Mouse (Mus musculus): Measurements from ENCODE around the gene Abca7.

The Abca7 gene

GRCm38 (mm10) chr10:79995636-79996035, 658 bp upstream of the Abca7 start:
- DNase-seq, result no peak

DNA sequence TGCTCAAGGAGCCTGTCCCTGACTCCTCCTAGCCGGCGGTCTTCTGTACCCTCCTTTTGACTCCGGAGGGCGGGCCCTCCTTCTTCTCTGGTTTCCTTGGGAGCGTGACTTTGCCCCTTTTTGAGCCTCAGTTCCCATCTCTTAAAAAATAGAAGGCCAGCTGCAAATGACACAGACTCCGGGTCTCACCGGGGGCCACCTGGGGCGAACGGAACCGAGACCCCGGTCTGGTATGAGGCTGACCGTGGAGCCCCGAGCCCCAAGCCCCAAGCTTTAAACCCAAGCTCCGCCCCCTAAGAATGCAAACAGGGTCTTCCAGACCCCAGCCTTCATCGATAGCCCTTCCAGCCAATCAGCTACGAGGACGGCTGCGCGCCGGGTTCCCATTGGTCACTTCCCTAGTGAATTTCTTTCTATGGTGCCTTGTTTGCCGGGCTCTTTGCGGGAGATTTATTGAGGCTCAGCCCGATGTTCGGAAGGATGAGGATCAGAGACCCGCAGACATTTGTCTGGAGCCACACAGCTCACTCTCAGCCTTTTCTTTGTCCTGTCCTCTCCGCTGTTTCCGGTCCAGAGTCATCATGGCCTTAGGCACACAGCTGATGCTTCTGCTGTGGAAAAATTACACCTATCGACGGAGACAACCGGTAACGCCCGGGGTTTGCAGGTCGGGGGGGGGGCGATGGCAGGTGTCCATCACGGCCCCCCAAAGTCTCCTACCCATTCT, 903 bp downstream of the Abca7 start:
- peak; percentile 72 for DNase-seq

GRCm38 (mm10) chr10:79997819-79998218, 1.5 kb downstream of the Abca7 start:
- peak; percentile 67 for DNase-seq

GRCm38 (mm10) chr10:80001945-80002344, 5.7 kb downstream of the Abca7 start:
- DNase-seq, result no peak

DNA sequence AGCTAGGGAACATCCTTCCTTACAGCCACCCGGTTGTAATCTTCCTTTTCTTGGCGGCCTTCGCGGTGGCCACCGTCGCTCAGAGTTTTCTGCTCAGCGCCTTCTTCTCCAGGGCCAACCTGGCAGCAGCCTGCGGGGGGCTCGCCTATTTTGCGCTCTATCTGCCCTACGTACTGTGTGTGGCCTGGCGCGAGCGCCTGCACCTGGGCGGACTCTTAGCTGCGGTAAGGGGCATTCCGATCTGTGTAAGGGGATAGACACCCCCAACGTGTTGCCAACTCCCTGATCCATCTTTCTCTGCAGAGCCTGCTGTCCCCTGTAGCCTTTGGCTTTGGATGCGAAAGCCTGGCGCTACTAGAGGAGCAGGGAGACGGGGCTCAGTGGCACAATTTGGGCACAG, 6.5 kb downstream of the Abca7 start:
- no peak for DNase-seq

DNA sequence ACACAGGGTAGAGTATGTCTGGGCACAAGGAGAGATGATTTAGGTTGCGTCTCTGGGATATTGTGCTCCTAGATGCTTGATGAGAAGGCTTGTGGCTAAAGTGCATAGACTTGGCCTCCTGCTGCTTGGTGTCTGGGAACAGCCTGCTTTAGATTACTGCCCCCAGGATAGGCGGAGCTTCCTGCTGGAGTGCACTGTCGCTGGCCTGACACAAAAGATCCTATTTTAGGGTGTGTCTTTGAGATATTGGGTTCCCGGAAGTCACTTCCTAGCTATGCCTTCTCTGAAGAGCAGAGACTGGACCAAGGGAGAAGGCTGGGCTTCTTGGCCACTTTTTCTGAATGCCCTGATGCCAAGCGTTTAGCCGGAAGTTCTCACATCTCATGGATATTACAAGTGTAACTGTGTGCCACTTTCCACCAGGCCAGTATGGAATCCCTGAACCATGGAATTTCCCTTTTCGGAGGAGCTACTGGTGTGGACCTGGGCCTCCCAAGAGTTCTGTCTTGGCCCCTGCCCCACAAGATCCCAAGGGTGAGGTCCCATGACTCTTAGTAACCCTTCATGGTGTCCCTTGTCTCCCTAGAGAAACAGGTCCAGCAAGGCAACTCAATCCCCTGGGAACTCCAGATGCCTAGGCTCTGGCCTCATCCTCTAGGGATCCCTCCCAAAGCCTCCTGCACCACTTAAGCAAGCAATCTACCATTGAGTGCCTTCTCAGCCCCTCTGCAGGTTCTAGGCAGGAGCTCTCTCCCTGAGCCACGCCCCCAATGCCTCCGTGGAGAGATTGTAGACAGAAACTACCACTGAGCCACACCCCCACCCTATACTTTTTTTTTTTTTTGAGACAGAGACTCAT, 7.3 kb downstream of the Abca7 start:
- no peak for DNase-seq

- no peak for DNase-seq
Measured at GRCm38 (mm10) chr10:80004233-80004705, 8.0 kb downstream of the Abca7 start.

DNA sequence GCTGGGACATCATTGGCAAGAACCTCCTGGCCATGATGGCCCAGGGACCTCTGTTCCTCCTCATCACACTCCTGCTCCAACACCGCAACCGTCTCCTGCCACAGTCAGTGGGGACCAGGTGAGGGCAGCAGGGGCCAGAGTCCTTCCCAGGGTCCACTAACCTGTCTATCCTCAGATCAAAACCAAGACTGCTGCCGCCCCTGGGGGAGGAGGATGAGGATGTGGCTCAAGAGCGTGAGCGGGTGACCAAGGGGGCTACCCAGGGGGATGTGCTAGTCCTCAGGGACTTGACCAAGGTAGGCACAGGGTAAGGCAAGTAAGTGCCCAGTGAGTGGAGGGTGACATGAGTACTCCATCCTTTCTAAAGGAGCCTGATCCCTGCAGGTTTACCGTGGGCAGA, 15.4 kb downstream of the Abca7 start:
- DNase-seq, result no peak

DNA sequence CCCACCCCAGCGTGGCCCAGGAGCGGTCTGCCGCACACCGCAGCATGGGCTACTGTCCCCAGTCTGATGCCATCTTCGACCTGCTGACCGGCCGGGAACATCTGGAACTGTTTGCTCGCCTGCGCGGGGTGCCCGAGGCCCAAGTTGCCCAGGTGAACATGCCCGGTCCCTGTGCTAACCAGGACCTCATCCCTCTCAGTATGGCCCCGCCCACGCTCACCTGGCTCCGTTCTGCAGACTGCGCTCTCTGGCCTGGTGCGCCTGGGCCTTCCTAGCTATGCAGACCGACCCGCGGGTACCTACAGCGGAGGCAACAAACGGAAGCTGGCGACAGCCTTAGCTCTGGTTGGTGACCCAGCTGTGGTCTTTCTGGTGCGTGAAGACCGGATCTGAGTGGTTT, 17.3 kb downstream of the Abca7 start:
- no peak for DNase-seq

DNA sequence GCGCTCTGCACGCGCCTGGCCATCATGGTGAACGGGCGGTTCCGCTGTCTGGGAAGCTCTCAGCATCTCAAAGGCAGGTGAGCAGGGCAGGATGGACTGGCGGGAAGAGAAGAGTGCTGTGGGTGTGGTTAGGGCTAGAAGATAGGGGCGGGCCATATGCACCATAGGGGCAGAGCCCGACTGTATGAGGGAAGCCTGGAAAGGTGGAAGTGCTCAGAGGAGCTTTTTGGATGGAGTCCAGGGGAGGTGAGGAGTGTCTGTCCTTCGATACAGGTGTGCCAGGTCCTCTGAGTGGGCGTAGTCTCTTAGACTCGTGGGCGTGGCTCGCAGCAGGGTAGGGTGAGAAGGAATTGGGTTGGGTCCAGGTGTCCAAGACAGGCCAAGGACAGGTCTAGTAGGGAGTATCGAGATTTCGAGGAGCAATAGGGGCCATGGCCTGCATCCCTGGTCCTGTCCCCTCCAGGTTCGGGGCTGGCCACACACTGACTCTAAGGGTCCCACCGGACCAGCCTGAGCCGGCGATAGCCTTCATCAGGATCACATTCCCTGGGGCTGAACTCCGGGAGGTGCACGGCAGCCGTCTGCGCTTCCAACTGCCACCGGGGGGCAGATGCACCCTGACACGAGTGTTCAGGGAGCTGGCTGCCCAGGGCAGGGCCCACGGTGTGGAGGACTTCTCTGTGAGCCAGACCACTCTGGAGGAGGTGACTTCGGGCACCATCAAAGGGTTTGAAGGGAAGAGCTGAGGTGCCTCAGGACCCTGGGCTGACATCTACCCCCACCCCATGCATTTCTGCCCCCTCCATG, 18.4 kb downstream of the Abca7 start:
- no peak for DNase-seq

DNA sequence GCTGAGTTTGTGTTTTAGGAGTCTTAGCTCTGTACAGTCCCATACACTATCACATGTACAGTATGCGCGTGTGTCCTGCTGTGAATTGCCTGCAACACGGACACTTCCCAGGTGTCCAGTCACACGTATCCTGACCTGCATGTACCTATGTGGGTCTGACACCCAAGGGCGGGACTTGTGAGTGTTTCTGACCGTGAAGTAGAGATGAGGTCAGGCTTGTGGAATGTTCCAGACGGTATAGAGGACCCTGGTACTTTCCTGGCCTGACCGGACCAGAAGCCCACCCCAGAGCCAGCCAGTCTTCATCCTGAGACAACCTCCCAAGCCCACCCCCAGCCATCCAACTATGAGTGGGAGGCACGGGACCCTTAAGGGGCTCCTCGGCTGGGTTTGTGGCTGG, 19.3 kb downstream of the Abca7 start:
- DNase-seq, result no peak

- no peak for DNase-seq
Measured at GRCm38 (mm10) chr10:80016511-80016910, 20.2 kb downstream of the Abca7 start, which contains the start of gene Arhgap45. TSS of gene Arhgap45 (plus strand) at chr10:80016653.

GRCm38 (mm10) chr10:80016931-80017330, 20.6 kb downstream of the Abca7 start:
- DNase-seq, result no peak

- DNase-seq, result no peak
Measured at GRCm38 (mm10) chr10:80017361-80017760, 21.1 kb downstream of the Abca7 start.

DNA sequence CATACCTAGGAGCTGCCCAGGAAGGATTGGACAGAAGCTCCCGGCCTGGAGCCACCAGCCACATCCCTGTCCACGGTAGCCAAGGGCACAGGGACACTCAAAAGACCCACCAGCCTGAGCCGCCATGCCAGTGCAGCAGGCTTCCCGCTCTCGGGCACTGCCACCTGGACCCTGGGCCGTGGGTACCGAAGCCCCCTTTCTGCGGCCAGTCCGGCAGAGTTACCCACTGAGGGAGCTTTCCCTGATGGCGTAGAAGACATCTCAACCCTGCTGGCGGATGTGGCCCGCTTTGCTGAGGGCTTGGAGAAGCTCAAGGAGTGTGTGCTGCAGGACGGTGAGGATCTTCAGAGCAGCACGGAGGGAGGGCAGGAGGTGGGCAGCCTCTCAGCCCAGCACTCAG, 21.5 kb downstream of the Abca7 start:
- DNase-seq, result no peak

- no peak for DNase-seq
Measured at GRCm38 (mm10) chr10:80018739-80019297, 22.5 kb downstream of the Abca7 start.

DNA sequence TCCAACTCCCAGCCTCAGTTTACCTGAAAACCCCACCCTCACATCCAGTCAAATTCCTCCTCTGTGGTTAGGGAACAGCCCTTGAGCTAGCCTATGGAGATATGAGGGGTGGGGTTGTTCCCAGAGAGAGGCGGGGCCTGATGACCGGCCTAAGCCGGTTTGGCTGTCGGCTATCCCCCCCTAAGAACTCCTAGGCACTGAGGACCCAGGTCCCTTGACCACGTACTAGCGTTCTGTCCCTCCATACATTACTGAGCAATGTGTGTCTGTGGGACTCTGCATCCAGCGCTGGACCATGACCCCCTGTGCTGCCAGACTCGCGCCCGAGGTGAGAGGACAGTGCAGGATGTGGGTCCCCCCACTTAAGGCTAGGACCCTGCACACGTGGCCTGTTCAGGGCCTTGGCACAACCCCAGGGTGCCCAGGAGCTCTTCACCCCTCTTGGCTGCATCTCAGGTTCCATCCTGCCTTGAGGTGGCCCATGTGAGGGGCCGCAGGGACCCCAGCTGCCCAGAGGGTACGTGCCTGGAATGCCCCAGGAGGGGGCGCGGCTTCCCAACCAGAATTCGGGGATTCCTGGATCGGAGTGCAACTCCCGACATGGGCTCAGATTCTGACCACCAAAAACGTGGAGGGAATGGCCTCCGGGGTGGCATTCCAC, 23.3 kb downstream of the Abca7 start:
- DNase-seq, result no peak

- DNase-seq, result no peak
Measured at GRCm38 (mm10) chr10:80020191-80020590, 23.9 kb downstream of the Abca7 start.

DNA sequence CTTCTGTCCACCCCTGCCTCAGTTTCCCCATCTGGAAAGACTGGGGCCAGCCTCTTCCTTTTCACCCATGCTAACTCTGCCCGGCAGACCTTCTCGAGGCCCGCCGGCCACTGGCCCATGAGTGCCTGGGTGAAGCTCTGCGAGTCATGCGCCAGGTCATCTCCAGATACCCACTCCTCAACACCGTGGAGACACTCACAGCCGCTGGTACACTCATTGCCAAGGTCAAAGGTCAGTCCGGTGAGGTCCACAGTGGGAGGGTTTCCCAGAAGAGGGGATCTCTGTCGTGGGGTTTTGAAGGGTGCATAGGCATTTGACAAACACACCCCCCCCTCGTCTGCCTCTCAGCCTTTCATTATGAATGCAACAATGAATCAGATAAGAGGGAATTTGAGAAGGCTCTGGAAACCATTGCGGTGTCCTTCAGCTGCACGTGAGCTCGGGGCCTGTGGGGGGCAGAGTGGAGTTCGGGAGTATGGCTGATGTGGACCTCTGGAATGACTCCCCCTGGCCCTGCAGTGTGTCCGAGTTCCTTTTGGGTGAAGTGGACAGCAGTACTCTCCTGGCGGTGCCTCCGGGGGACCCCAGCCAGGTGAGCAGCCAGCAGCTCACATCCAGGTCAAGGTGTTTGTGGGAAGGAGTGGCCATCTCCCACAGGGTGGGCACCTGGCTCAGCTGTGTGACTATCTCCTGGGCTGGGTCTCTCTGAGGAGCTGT, 24.5 kb downstream of the Abca7 start:
- no peak for DNase-seq

DNA sequence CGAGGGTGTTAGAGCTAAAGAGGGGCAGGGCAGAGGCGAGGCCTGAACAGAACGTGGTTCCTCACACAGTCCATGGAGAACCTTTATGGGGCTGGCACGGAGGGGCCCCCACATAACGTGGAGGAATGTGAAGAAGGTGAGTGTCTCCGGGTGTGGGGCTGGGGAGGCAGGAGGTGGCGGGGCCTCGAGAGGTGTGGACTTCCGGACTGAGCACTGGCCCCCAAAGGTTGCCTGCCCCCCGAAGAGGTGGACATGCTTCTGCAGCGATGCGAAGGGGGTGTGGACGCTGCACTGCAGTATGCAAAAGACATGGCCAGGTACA, 25.0 kb downstream of the Abca7 start:
- DNase-seq, result no peak

- no peak for DNase-seq
Measured at GRCm38 (mm10) chr10:80022164-80022563, 25.9 kb downstream of the Abca7 start.

- no peak for DNase-seq
Measured at GRCm38 (mm10) chr10:80022806-80023205, 26.5 kb downstream of the Abca7 start.

Data from cerebellum, adult 11 months (tissue).